Mouse (Mus musculus) limb, embryonic 12.5 days (tissue): Measurements from ENCODE around the gene Ccdc117. TPM values are rescaled to one million over a fixed set of nuclear protein-coding genes. Genes with fewer than 3 reads are reported as not detected.

Experiments used
- ATAC-seq: fragments of 200-750 bp; cut with Nextera tagmentation; 2 replicates; pipeline ENCODE4 v1.8.0; 2017; ENCODE audit warnings: low read depth, moderate TSS enrichment; ENCODE audit not compliant: insufficient number of reproducible peaks, insufficient read depth, low FRiP score, low TSS enrichment
- H3K27ac ChIP-seq: fragments of 300-500 bp; sonication (generic); 2 replicates; pipeline ENCODE4 v1.5.1; 2016; ENCODE audit warnings: mild to moderate bottlenecking, moderate library complexity
- H3K27me3 ChIP-seq: fragments of 300-500 bp; sonication (generic); 2 replicates; pipeline ENCODE4 v1.6.1; 2016; ENCODE audit warnings: mild to moderate bottlenecking, moderate library complexity
- H3K36me3 ChIP-seq: fragments of 300-500 bp; sonication (generic); 2 replicates; pipeline ENCODE4 v1.6.1; 2016; ENCODE audit warnings: mild to moderate bottlenecking, moderate library complexity
- H3K4me1 ChIP-seq: fragments of 300-500 bp; sonication (generic); replicated peaks from 2 replicates; pipeline ENCODE4 v1.6.1; 2016
- H3K4me2 ChIP-seq: fragments of 300-500 bp; sonication (generic); 2 replicates; pipeline ENCODE4 v1.6.1; 2016; ENCODE audit warnings: mild to moderate bottlenecking, moderate library complexity
- H3K4me3 ChIP-seq: fragments of 300-500 bp; sonication (generic); replicated peaks from 2 replicates; pipeline ENCODE4 v1.5.1; 2016; ENCODE audit warnings: mild to moderate bottlenecking
- H3K9ac ChIP-seq: fragments of 300-500 bp; sonication (generic); replicated peaks from 2 replicates; pipeline ENCODE4 v1.6.1; 2016; ENCODE audit warnings: mild to moderate bottlenecking, moderate library complexity
- H3K9me3 ChIP-seq: fragments of 300-500 bp; sonication (generic); 2 replicates; pipeline ENCODE4 v1.6.1; 2016; ENCODE audit warnings: mild to moderate bottlenecking, moderate library complexity
- WGBS: fragments of 180-500 bp; shearing (Covaris S2); methylation state at CpG from one replicate; pipeline ENCODE4 v1.1.7; 2016; 5-methylcytosine and 5-hydroxymethylcytosine counted together
- polyA plus RNA-seq: library from polyadenylated mRNA; unstranded; fragments of >200 nt; fragmentation: Nextera tagmentation; extraction: Ambion mirVana; gene quantifications from 2 replicates; pipeline ENCODE4 v1.2.1, GENCODE M21; 2016

The Ccdc117 gene
- 30.1 and 33.0 TPM in 2 replicates for polyA plus RNA-seq

GRCm38 (mm10) chr11:5541799-5542481 is at the start of gene Ccdc117:
Gene Ccdc117 (minus strand): TSS chr11:5542187.
- peak; percentile 99 for ATAC-seq

GRCm38 (mm10) chr11:5575046-5575445 is 33.1 kb upstream of the Ccdc117 start:
- H3K4me2 ChIP-seq = no peak overlapping the region

More at GRCm38 (mm10) chr11:5541799-5542481, at the start of gene Ccdc117:
- Histone ChIP-seq H3K9me3 (no peaks in the 10 kb centered on the region), H3K27me3 (no peaks in the 10 kb centered on the region), H3K9ac (peak within 1 kb of the TSS; percentile 91), H3K36me3 (peaks cover 18% of the 10 kb centered on the region; the same call in 1 of the 2 replicates), H3K4me1 (peaks cover 20% of the 10 kb centered on the region), H3K4me2 (peak within 1 kb of the TSS; percentile 74), H3K4me3 (peak within 1 kb of the TSS; percentile 89), H3K27ac (peak within 1 kb of the TSS; percentile 89)
- WGBS = under 1% methylated on average over 65 of the region's 65 CpGs

GRCm38 (mm10) chr11:5573821-5574220 is 31.8 kb upstream of the Ccdc117 start:
- H3K27ac ChIP-seq = no peak overlapping the region
- H3K4me2 ChIP-seq = no peak overlapping the region
- 81% methylated on average over 2 of the region's 2 CpGs for WGBS
- no peak overlapping the region for H3K4me3 ChIP-seq
- H3K9me3 ChIP-seq = no peaks in the 10 kb centered on the region
- no peak overlapping the region for H3K9ac ChIP-seq
- no peaks in the 10 kb centered on the region for H3K36me3 ChIP-seq
- H3K4me1 ChIP-seq = peaks cover 5% of the 10 kb centered on the region
- ATAC-seq = no peak
- H3K27me3 ChIP-seq = no peaks in the 10 kb centered on the region

More at GRCm38 (mm10) chr11:5575046-5575445, 33.1 kb upstream of the Ccdc117 start:
- no peak overlapping the region for H3K27ac ChIP-seq
- no peaks in the 10 kb centered on the region for H3K36me3 ChIP-seq
- no peak for ATAC-seq
- H3K4me3 ChIP-seq = no peak overlapping the region
- WGBS = 78% methylated on average over 6 of the region's 6 CpGs
- peaks cover 5% of the 10 kb centered on the region for H3K4me1 ChIP-seq
- H3K27me3 ChIP-seq = no peaks in the 10 kb centered on the region
- no peaks in the 10 kb centered on the region for H3K9me3 ChIP-seq
- H3K9ac ChIP-seq = no peak overlapping the region

GRCm38 (mm10) chr11:5571856-5572255 is 29.9 kb upstream of the Ccdc117 start:
- Histone ChIP-seq H3K27ac (no peak overlapping the region), H3K36me3 (no peaks in the 10 kb centered on the region), H3K9me3 (0 out of 2 replicates have a peak, but pooled peaks cover 4% of the 10 kb centered on the region), H3K27me3 (no peaks in the 10 kb centered on the region), H3K4me1 (no peaks in the 10 kb centered on the region), H3K9ac (no peak overlapping the region), H3K4me2 (no peak overlapping the region), H3K4me3 (no peak overlapping the region)
- WGBS = 92% methylated on average over 4 of the region's 4 CpGs
- no peak for ATAC-seq

- no peak for ATAC-seq
- Histone ChIP-seq H3K27ac (no peak within 1 kb of the TSS), H3K4me2 (no peak within 1 kb of the TSS), H3K9me3 (0 out of 2 replicates have a peak, but pooled peaks cover 4% of the 10 kb centered on the region), H3K4me1 (no peaks in the 10 kb centered on the region), H3K36me3 (no peaks in the 10 kb centered on the region), H3K27me3 (no peaks in the 10 kb centered on the region), H3K9ac (no peak within 1 kb of the TSS), H3K4me3 (no peak within 1 kb of the TSS)
- 87% methylated on average over 12 of the region's 12 CpGs for WGBS
These were observed 27.5 kb upstream of the Ccdc117 start, which contains the start of gene Ankrd36 for GRCm38 (mm10) chr11:5569474-5569873. Gene Ankrd36 (plus strand): TSS chr11:5569684.

- Histone ChIP-seq H3K36me3 (no peaks in the 10 kb centered on the region), H3K4me3 (no peak overlapping the region), H3K27ac (no peak overlapping the region), H3K27me3 (no peaks in the 10 kb centered on the region), H3K9me3 (0 out of 2 replicates have a peak, but pooled peaks cover 4% of the 10 kb centered on the region), H3K9ac (no peak overlapping the region), H3K4me1 (no peaks in the 10 kb centered on the region), H3K4me2 (no peak overlapping the region)
- 83% methylated on average over 5 of the region's 5 CpGs for WGBS
- ATAC-seq = no peak
These were observed 26.1 kb upstream of the Ccdc117 start for GRCm38 (mm10) chr11:5568082-5568481.

- H3K36me3 ChIP-seq = no peaks in the 10 kb centered on the region
- no peak overlapping the region for H3K4me3 ChIP-seq
- no peaks in the 10 kb centered on the region for H3K4me1 ChIP-seq
- 94% methylated on average over 6 of the region's 6 CpGs for WGBS
- ATAC-seq = no peak
- no peak overlapping the region for H3K4me2 ChIP-seq
- H3K27me3 ChIP-seq = no peaks in the 10 kb centered on the region
- H3K9me3 ChIP-seq = 0 out of 2 replicates have a peak, but pooled peaks cover 4% of the 10 kb centered on the region
- no peak overlapping the region for H3K27ac ChIP-seq
- no peak overlapping the region for H3K9ac ChIP-seq
These were observed 25.7 kb upstream of the Ccdc117 start for GRCm38 (mm10) chr11:5567654-5568053.

- 0 out of 2 replicates have a peak, but pooled peaks cover 4% of the 10 kb centered on the region for H3K9me3 ChIP-seq
- H3K36me3 ChIP-seq = no peaks in the 10 kb centered on the region
- H3K27me3 ChIP-seq = no peaks in the 10 kb centered on the region
- WGBS = 85% methylated on average over 2 of the region's 2 CpGs
- no peaks in the 10 kb centered on the region for H3K4me1 ChIP-seq
- H3K27ac ChIP-seq = no peak overlapping the region
- H3K9ac ChIP-seq = no peak overlapping the region
- H3K4me2 ChIP-seq = no peak overlapping the region
- ATAC-seq = no peak
- H3K4me3 ChIP-seq = no peak overlapping the region
These were observed 24.5 kb upstream of the Ccdc117 start for GRCm38 (mm10) chr11:5566506-5566905.

GRCm38 (mm10) chr11:5565596-5565995 is 23.6 kb upstream of the Ccdc117 start:
- 91% methylated on average over 3 of the region's 3 CpGs for WGBS
- H3K4me3 ChIP-seq = no peak overlapping the region
- ATAC-seq = no peak

GRCm38 (mm10) chr11:5563898-5564297 is 21.9 kb upstream of the Ccdc117 start:
- Histone ChIP-seq H3K4me2 (no peak overlapping the region), H3K36me3 (no peaks in the 10 kb centered on the region), H3K27me3 (no peaks in the 10 kb centered on the region), H3K9me3 (0 out of 2 replicates have a peak, but pooled peaks cover 4% of the 10 kb centered on the region), H3K27ac (no peak overlapping the region), H3K4me3 (no peak overlapping the region), H3K9ac (no peak overlapping the region), H3K4me1 (no peaks in the 10 kb centered on the region)
- ATAC-seq = no peak
- WGBS = 68% methylated on average over 6 of the region's 6 CpGs

More at GRCm38 (mm10) chr11:5565596-5565995, 23.6 kb upstream of the Ccdc117 start:
- Histone ChIP-seq H3K36me3 (no peaks in the 10 kb centered on the region), H3K27me3 (no peaks in the 10 kb centered on the region), H3K9ac (no peak overlapping the region), H3K4me1 (no peaks in the 10 kb centered on the region), H3K9me3 (0 out of 2 replicates have a peak, but pooled peaks cover 4% of the 10 kb centered on the region), H3K27ac (no peak overlapping the region), H3K4me2 (no peak overlapping the region)

GRCm38 (mm10) chr11:5562625-5563268 is 20.8 kb upstream of the Ccdc117 start:
- Histone ChIP-seq H3K27me3 (no peaks in the 10 kb centered on the region), H3K27ac (no peak overlapping the region), H3K4me2 (no peak overlapping the region), H3K4me3 (no peak overlapping the region), H3K9ac (no peak overlapping the region), H3K36me3 (no peaks in the 10 kb centered on the region), H3K9me3 (0 out of 2 replicates have a peak, but pooled peaks cover 2% of the 10 kb centered on the region), H3K4me1 (no peaks in the 10 kb centered on the region)
- no peak for ATAC-seq
- 34% methylated on average over 9 of the region's 9 CpGs for WGBS
